Mouse (Mus musculus) embryo, embryonic 10 days (tissue): ENCODE data around the gene Smg8.

ENCODE experiments used
- DNase-seq: peaks from one replicate; pipeline ENCODE4 v3.0.0-alpha.2; 2015; ENCODE audit warnings: low spot score

The Smg8 gene

DNA sequence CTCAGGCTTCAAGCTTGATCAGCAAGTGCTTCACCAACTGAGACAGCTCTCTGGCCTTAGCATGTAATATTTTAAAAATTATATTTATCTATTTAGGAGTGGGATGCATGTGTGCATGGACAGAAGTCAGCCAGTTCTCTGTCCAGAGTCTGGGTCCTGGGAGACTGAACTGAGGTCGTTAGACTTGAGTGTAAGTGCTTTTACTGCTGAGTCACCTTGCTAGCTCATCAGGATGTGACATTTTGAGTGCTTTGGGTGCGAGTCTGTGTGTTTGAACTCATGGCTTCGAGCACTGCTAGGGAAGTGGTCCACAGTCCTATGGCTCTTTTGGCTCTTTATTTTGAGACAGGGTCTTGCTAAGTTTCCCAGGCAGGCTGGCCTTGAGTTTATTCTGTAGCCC lies 43.5 kb downstream of the Smg8 start:
- no peak for DNase-seq

DNA sequence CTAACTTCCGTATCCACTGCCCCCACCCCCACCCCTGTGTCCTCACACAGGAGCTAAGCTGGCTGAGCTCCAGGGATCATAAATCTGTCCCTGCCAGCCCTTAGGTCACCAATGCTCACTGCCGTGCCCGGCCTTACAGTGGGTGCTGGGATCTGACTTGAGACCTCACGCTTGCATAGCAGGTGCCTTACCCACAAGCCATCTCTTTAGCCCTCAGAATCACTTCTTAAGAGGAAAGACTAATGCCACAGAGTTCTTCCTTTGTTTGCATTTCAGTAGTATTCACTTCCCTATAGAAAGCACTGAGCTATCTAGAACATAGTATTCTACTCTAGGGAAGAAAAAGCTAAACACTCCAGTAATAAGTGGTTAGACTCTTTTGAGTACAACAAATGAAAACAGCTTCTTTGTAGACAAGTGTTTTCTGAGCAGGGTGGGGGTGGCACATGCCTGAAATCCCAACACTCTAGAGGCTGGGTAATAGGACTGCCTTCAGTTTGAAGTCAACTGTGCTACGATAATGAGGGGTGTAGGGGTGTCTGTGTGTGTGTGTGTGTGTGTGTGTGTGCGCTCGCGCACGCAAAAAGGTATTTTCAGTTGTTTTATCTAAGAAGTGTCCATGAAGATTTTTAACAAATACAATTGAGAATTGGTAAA lies 47.1 kb downstream of the Smg8 start:
- no peak for DNase-seq

DNA sequence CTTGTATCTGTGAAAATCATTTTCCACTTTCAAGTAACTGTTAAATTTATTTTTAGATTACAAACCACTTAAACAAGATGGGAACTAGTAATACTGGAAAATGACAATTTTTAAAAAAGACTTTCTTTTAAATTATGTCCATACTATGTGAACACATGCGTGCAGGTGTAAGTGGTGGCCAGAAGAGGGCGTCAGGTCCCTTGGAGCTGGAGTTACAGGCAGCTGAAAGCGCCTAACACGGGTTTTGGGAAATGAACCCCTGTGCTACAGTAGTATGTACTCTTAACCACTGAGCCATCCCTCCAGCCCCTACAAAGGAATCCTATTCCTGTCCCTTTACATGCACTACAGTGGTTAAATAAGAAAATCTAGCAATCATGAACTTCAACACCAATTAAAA lies 50.4 kb downstream of the Smg8 start:
- DNase-seq: peak; percentile 17

DNA sequence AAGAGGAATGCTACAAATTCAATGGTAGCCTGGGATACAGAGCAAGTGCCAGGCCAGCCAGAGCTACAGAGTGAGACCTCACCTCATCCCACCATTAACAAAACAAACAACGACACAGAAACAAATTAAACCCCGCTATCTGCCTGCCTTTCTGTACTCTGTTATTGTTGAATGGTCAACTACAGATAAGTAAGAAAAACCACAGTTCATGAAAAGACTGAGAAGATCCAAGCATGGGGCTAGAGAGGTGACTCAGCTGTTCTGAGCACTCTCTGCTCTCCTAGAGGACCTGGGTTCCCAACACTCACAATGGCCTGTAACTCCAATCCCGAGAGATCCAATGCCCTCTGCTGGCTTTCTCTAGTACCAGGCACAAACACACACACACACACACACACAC lies 58.4 kb downstream of the Smg8 start:
- no peak for DNase-seq
